Mouse (Mus musculus) liver, embryonic 14.5 days (tissue): ENCODE results near the gene Fuk. TPM values are rescaled to one million over a fixed set of nuclear protein-coding genes. Genes with fewer than 3 reads are reported as not detected.

Source experiments
- ATAC-seq: fragments of 200-750 bp; cut with Nextera tagmentation; 2 replicates; pipeline ENCODE4 v1.8.0; 2017; ENCODE audit warnings: moderate number of reproducible peaks, mild to moderate bottlenecking, moderate library complexity; ENCODE audit not compliant: insufficient read depth
- DNase-seq, 3 experiments: peaks; one replicate each; pipeline ENCODE4 v3.0.0-alpha.2; 2012 to 2013; ENCODE audit warnings: low read depth in 3 of 3, low spot score in 3 of 3
- H3K27ac ChIP-seq: fragments of 300-500 bp; sonication (generic); 2 replicates; pipeline ENCODE4 v1.5.1; 2014; ENCODE audit warnings: moderate library complexity, mild to moderate bottlenecking, control low read depth, inconsistent platforms
- H3K27me3 ChIP-seq: fragments of 300-500 bp; sonication (generic); 2 replicates; pipeline ENCODE4 v1.6.1; 2014; ENCODE audit warnings: mild to moderate bottlenecking, low read length, moderate library complexity; ENCODE audit not compliant: control insufficient read depth, insufficient read depth
- H3K36me3 ChIP-seq: fragments of 300-500 bp; sonication (generic); replicated peaks from 2 replicates; pipeline ENCODE4 v1.6.1; 2014; ENCODE audit warnings: low read depth; ENCODE audit not compliant: control insufficient read depth, insufficient read depth
- H3K4me1 ChIP-seq, 2 experiments: fragments of 200-500 bp in 1 of 2; fragments of 300-500 bp in 1 of 2; sonication (generic) in 1 of 2; replicated peaks; 2 replicates each; pipeline ENCODE4 v1.6.1; 2012 to 2014; ENCODE audit warnings: antibody characterized with exemption in 1 of 2, inconsistent platforms in 1 of 2, low read length in 1 of 2; ENCODE audit not compliant: control insufficient read depth in 2 of 2, insufficient read depth in 2 of 2
- H3K4me2 ChIP-seq: fragments of 300-500 bp; sonication (generic); 2 replicates; pipeline ENCODE4 v1.6.1; 2014; ENCODE audit warnings: low read depth, mild to moderate bottlenecking, control low read depth, moderate library complexity
- H3K4me3 ChIP-seq, 2 experiments: fragments of 200-500 bp in 1 of 2; fragments of 300-500 bp in 1 of 2; sonication (generic) in 1 of 2; 2 replicates each; pipeline ENCODE4 v1.5.1; 2012 to 2014; ENCODE audit warnings: low read depth in 2 of 2, low read length in 2 of 2, mild to moderate bottlenecking in 2 of 2, control low read depth in 1 of 2, inconsistent platforms in 1 of 2, moderate library complexity in 1 of 2; ENCODE audit not compliant: insufficient read depth in 1 of 2
- H3K9ac ChIP-seq: fragments of 300-500 bp; sonication (generic); replicated peaks from 2 replicates; pipeline ENCODE4 v1.6.1; 2014; ENCODE audit warnings: mild to moderate bottlenecking, control low read depth, moderate library complexity
- H3K9me3 ChIP-seq: fragments of 300-500 bp; sonication (generic); 2 replicates; pipeline ENCODE4 v1.6.1; 2016; ENCODE audit warnings: low read length, mixed read lengths; ENCODE audit not compliant: control insufficient read depth
- CTCF ChIP-seq: IDR thresholded peaks from 2 replicates; pipeline ENCODE4 v1.5.1; 2016; ENCODE audit warnings: antibody characterized with exemption, low read depth, control low read depth
- EP300 ChIP-seq: IDR thresholded peaks from 2 replicates; pipeline ENCODE4 v1.6.1; 2016; ENCODE audit warnings: antibody characterized with exemption, low read depth
- WGBS: fragments of 180-500 bp; shearing (Covaris S2); extraction: QIAGEN DNeasy Blood & Tissue Kit; methylation state at CpG from one replicate; pipeline ENCODE4 v1.1.7; 2014; ENCODE audit not compliant: insufficient replicate concordance; 5-methylcytosine and 5-hydroxymethylcytosine counted together
- polyA plus RNA-seq, 2 experiments: library from polyadenylated mRNA; depleted of rRNA in 1 of 2; stranded (reverse) in 1 of 2; unstranded in 1 of 2; fragments of >200 nt; fragmentation: Nextera tagmentation in 1 of 2; extraction: Ambion mirVana in 1 of 2; gene quantifications; 2 replicates each; pipeline versions ENCODE4 v1.2.1 to v1.2.3; 2012 to 2014

Gene Fuk
- polyA plus RNA-seq, 2 experiments = 1.3 to 2.5 TPM

GRCm38 (mm10) chr8:110901056-110901455 lies 1.2 kb downstream of the Fuk start:
- Histone ChIP-seq H3K27me3 (no peaks in the 10 kb centered on the region), H3K36me3 (no peaks in the 10 kb centered on the region), H3K9me3 (no peaks in the 10 kb centered on the region), H3K27ac (no peak overlapping the region), H3K4me1 (peaks cover 6 to 9% of the 10 kb centered on the region in 2 experiments; a peak in 3 of 4 replicates), H3K9ac (no peak overlapping the region), H3K4me3 (no peak overlapping the region), H3K4me2 (no peak overlapping the region)
- TF ChIP-seq EP300 (no peak), CTCF (no peak)
- DNase-seq = no peak
- 54% methylated on average over 3 of the region's 3 CpGs for WGBS
- no peak for ATAC-seq

GRCm38 (mm10) chr8:110897495-110897894 lies 4.8 kb downstream of the Fuk start:
- no peak overlapping the region for H3K9ac ChIP-seq
- H3K27me3 ChIP-seq = no peaks in the 10 kb centered on the region
- TF ChIP-seq EP300 (no peak), CTCF (no peak)
- H3K4me3 ChIP-seq = no peak overlapping the region
- H3K4me1 ChIP-seq = peaks cover 3 to 5% of the 10 kb centered on the region in 2 experiments; a peak in 3 of 4 replicates
- ATAC-seq (no peak), DNase-seq (no peak)
- WGBS = 77% methylated on average over 6 of the region's 6 CpGs
- H3K9me3 ChIP-seq = no peaks in the 10 kb centered on the region
- no peak overlapping the region for H3K4me2 ChIP-seq
- H3K36me3 ChIP-seq = no peaks in the 10 kb centered on the region
- no peak overlapping the region for H3K27ac ChIP-seq

DNA sequence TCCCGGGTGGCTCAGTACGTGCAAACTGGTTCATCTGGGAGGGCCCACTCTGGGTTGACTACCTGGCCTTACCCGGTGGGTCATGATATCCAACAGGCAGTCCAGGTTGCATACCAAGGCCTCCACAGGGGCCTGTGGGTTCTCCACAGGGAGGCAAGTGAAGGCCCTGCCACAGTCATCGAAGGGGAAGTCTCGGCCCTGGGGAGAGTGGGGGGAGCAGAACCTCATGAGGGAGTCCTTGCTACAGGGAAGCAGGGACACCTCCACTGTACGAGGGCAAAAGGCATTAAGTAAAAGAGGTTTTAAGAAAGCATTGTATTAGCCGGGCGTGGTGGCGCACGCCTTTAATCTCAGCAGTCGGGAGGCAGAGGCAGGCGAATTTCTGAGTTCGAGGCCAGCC lies 6.5 kb downstream of the Fuk start:
- no peaks in the 10 kb centered on the region for H3K9me3 ChIP-seq
- ATAC-seq (no peak), DNase-seq (no peak)
- 84% methylated on average over 13 of the region's 13 CpGs for WGBS
- no peaks in the 10 kb centered on the region; a peak in 1 of 4 replicates for H3K4me1 ChIP-seq
- no peaks in the 10 kb centered on the region for H3K27me3 ChIP-seq
- H3K9ac ChIP-seq = no peak overlapping the region
- H3K4me2 ChIP-seq = no peak overlapping the region
- no peak overlapping the region for H3K4me3 ChIP-seq
- H3K27ac ChIP-seq = no peak overlapping the region
- no peak for TF ChIP-seq EP300
- no peak for TF ChIP-seq CTCF
- no peaks in the 10 kb centered on the region for H3K36me3 ChIP-seq

- DNase-seq (no peak), ATAC-seq (no peak)
- 73% methylated on average over 7 of the region's 9 CpGs for WGBS
- Histone ChIP-seq H3K27ac (no peak overlapping the region), H3K36me3 (no peaks in the 10 kb centered on the region), H3K4me3 (no peak overlapping the region), H3K27me3 (no peaks in the 10 kb centered on the region), H3K9me3 (no peaks in the 10 kb centered on the region), H3K4me1 (no peaks in the 10 kb centered on the region), H3K9ac (no peak overlapping the region), H3K4me2 (no peak overlapping the region)
- TF ChIP-seq EP300 (no peak), CTCF (no peak)
Measured at GRCm38 (mm10) chr8:110895254-110895653, 7.0 kb downstream of the Fuk start.

DNA sequence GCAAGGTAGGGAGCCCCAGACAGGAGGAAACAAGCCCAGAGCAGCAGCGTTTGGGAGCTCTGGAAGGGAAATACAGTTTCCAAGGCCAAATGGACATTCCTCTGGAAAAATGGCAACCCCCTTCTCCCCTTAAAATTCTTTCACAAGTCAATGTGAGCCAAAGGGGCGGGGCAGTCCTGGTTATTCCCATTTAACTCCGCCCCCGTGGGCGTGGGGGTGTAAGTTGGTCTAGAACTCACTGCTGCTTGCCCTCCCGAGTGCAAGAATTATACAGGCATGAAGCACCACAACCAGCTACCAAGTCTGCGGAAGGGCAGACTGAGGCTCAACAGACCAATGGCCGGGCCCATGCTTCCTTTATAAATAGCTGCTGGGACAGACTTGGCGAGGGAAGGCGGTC lies 7.4 kb downstream of the Fuk start:
- Histone ChIP-seq H3K4me1 (no peaks in the 10 kb centered on the region), H3K36me3 (no peaks in the 10 kb centered on the region), H3K4me2 (no peak overlapping the region), H3K9ac (no peak overlapping the region), H3K27me3 (no peaks in the 10 kb centered on the region), H3K9me3 (no peaks in the 10 kb centered on the region), H3K4me3 (no peak overlapping the region), H3K27ac (no peak overlapping the region)
- DNase-seq (no peak), ATAC-seq (no peak)
- WGBS = 74% methylated on average over 10 of the region's 10 CpGs
- TF ChIP-seq CTCF = no peak

DNA sequence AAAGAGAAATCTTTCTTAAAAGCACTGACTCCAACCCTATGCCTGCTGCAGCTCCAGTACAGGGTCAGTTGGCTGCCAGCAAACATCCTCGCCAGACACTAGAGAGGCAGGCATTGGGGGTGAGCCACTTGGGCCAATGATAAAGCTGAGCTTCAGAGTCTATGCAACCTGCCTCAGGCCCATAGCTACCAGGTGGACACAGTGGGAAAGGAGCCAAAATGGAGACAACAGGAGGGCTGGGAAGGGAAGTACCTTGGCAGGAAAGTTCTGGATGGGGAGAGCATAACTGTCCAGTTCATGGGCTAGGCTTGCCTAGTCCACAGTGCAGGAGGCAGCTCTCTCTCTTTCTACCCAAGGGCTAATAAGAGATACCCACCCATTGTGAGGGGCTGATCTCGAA lies 9.4 kb downstream of the Fuk start:
- no peaks in the 10 kb centered on the region for H3K4me1 ChIP-seq
- H3K9me3 ChIP-seq = no peaks in the 10 kb centered on the region
- no peak overlapping the region for H3K27ac ChIP-seq
- no peak overlapping the region for H3K4me2 ChIP-seq
- DNase-seq (no peak), ATAC-seq (no peak)
- no peaks in the 10 kb centered on the region for H3K36me3 ChIP-seq
- no peak overlapping the region for H3K9ac ChIP-seq
- 86% methylated on average over 2 of the region's 2 CpGs for WGBS
- no peak overlapping the region for H3K4me3 ChIP-seq
- H3K27me3 ChIP-seq = no peaks in the 10 kb centered on the region
- TF ChIP-seq EP300 (no peak), CTCF (no peak)
